Mouse (Mus musculus): ENCODE results near the gene Slc39a9. TPM values are rescaled to one million over a fixed set of nuclear protein-coding genes. Genes with fewer than 3 reads are reported as not detected.
A peak's percentile ranks its signal among the peaks of the same experiment; 100 is the strongest.

Slc39a9 gene
- 22.3 and 24.1 TPM in 2 replicates for polyA plus RNA-seq (2016; fragmentation: Nextera tagmentation; extraction: Ambion mirVana)

DNA sequence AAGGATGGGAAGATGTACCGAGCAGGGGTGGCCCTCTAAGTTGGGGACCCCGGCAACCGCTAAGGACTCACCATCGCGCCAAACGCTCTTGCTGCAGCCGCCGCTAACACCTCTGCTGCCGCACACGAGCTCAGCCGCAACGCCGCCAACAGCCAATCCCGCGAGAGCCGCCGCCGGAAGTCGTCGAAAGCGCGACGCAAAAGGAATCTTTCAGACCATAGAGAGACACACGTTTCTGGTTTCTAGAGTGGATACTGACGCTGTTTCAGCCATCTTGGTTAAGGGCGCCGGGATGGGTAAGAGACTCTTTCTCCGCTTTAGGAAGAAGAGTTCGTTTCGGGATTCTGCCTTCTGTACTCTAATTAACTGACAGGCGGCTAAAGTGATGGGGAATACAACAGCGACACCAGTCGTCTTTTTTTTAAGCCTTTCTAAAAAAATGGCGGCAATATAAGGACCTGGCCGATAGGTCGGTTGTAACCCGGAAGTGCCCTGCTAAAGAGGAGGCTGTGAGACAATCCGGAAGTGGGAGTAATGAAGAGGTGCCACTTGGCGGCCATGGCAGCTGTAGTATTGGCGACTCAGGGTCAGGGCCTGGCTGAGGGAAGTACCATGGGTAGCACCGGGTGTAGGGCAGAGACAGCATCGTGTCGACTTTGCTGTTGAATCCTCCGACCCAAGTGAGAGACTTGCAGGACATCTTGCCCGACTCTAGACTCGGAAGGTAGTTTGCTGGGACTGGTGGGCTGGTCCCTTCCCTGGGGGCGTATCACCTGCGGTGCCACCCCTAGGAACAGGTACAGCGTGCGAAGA, at the start of gene Slc39a9, which contains the start of gene Erh:
Slc39a9 (plus strand) TSS at position 191 of the 813 bp plus-strand sequence.
Erh (minus strand) TSS at position 649 of the 813 bp plus-strand sequence.
- peak within 1 kb of the TSS; percentile 92 for H3K9ac ChIP-seq
- H3K4me1 ChIP-seq (replicated peaks): peaks cover 32% of the 10 kb centered on the region
- H3K27ac ChIP-seq (ENCODE audit: poor library complexity, severe bottlenecking): peak within 1 kb of the TSS; percentile 91
- H3K36me3 ChIP-seq: peaks cover 33% of the 10 kb centered on the region
- no peaks in the 10 kb centered on the region for H3K9me3 ChIP-seq (replicated peaks)
- peak within 1 kb of the TSS; percentile 92 for H3K4me3 ChIP-seq
- ATAC-seq (ENCODE audit: insufficient number of reproducible peaks, low FRiP score): peak; percentile 96
- H3K4me2 ChIP-seq: peak within 1 kb of the TSS; percentile 86
- under 1% methylated on average over 50 of the region's 50 CpGs for WGBS
- H3K27me3 ChIP-seq (replicated peaks): no peaks in the 10 kb centered on the region

- ATAC-seq (ENCODE audit: insufficient number of reproducible peaks, low FRiP score): peak; percentile 51; the same call in 1 of the 2 replicates
- H3K27ac ChIP-seq (ENCODE audit: poor library complexity, severe bottlenecking): no peak overlapping the region
- H3K9ac ChIP-seq: no peak overlapping the region
- H3K4me1 ChIP-seq (replicated peaks): peaks cover 9% of the 10 kb centered on the region
- no peak overlapping the region for H3K4me3 ChIP-seq
- no peaks in the 10 kb centered on the region for H3K36me3 ChIP-seq
- no peaks in the 10 kb centered on the region for H3K27me3 ChIP-seq (replicated peaks)
- WGBS: 42% methylated on average over 4 of the region's 4 CpGs
- no peaks in the 10 kb centered on the region for H3K9me3 ChIP-seq (replicated peaks)
- H3K4me2 ChIP-seq: no peak overlapping the region
Observed at GRCm38 (mm10) chr12:80594141-80594540, 49.5 kb upstream of the Slc39a9 start.

- Histone ChIP-seq H3K4me3 (no peak overlapping the region), H3K36me3 (no peaks in the 10 kb centered on the region), H3K27me3 (replicated peaks) (no peaks in the 10 kb centered on the region), H3K4me2 (no peak overlapping the region), H3K9me3 (replicated peaks) (no peaks in the 10 kb centered on the region), H3K4me1 (replicated peaks) (peaks cover 9% of the 10 kb centered on the region), H3K27ac (ENCODE audit: poor library complexity, severe bottlenecking) (no peak overlapping the region), H3K9ac (no peak overlapping the region)
- ATAC-seq (ENCODE audit: insufficient number of reproducible peaks, low FRiP score): no peak
- WGBS: 81% methylated on average over 4 of the region's 4 CpGs
Observed at GRCm38 (mm10) chr12:80594781-80595180, 48.9 kb upstream of the Slc39a9 start.

DNA sequence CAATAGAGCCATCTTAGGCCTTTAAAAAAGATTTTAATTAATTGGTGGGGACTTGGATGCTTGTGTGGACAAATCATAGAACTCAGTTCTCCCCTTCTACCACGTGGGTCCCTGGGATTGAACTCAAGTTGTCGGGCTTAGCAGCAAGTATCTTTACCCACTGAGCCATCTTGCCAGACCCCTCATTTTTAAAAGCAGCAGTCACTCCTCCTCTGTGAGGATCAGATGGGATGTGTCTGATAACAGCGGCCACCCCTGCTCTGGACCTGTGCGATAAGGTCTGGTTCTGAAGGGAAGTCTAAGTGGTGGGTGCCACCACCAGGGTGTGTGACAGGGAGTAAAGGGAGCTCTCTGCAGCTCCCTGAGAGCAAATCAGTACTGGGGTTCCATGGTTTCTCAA, 48.1 kb upstream of the Slc39a9 start:
- 77% methylated on average over 4 of the region's 4 CpGs for WGBS

DNA sequence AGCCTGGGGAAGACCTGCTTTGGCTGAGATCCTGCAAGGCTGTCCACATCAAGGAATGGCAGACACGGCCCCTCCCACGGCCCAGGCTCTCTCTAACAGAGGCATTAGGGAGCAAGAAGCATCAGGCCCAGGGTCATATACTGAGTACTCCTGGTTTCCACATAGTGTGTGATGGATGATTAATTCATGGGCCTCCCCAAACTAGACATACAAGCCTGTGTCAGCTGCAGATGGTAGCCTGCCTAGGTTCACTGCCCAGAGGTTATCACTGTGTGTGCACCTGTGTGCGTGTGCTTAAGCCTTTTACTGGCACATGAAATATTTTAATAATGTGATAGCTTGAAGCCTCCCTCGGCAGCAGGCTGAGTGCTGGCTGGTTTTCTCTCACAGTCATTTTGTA, 47.7 kb upstream of the Slc39a9 start:
- Histone ChIP-seq H3K36me3 (no peaks in the 10 kb centered on the region), H3K27me3 (replicated peaks) (no peaks in the 10 kb centered on the region), H3K4me2 (no peak overlapping the region), H3K9ac (no peak overlapping the region), H3K27ac (ENCODE audit: poor library complexity, severe bottlenecking) (no peak overlapping the region), H3K4me1 (replicated peaks) (peaks cover 17% of the 10 kb centered on the region), H3K4me3 (no peak overlapping the region), H3K9me3 (replicated peaks) (no peaks in the 10 kb centered on the region)
- 72% methylated on average over 4 of the region's 4 CpGs for WGBS
- ATAC-seq (ENCODE audit: insufficient number of reproducible peaks, low FRiP score): no peak

More for the DNA sequence above, 48.1 kb upstream of the Slc39a9 start:
- H3K4me3 ChIP-seq: no peak overlapping the region
- H3K27me3 ChIP-seq (replicated peaks): no peaks in the 10 kb centered on the region
- H3K27ac ChIP-seq (ENCODE audit: poor library complexity, severe bottlenecking): no peak overlapping the region
- H3K4me1 ChIP-seq (replicated peaks): peaks cover 15% of the 10 kb centered on the region
- no peak overlapping the region for H3K4me2 ChIP-seq
- no peaks in the 10 kb centered on the region for H3K36me3 ChIP-seq
- no peak overlapping the region for H3K9ac ChIP-seq
- no peak for ATAC-seq (ENCODE audit: insufficient number of reproducible peaks, low FRiP score)
- H3K9me3 ChIP-seq (replicated peaks): no peaks in the 10 kb centered on the region

DNA sequence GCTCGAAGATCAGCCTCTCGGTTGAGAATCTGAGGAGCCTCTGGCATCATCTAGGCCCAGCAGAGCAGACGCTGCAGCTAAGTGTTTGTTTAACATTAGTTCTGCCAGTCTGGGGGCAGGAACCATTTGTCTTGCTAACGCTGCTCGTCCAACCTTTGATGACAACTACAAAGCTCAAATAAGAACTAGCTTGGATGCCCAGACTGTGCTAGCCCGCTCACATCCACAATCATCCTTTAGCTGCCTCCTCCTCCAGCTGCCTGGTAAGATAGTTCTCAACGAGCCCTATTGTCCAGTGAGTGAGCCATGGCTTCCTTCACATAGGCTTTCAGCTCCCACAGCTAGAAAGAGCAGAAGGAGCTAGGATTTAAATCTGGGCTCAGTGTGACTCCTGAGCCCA, 45.4 kb upstream of the Slc39a9 start:
- WGBS: 43% methylated on average over 7 of the region's 7 CpGs
- Histone ChIP-seq H3K4me1 (replicated peaks) (peaks cover 20% of the 10 kb centered on the region), H3K9me3 (replicated peaks) (no peaks in the 10 kb centered on the region), H3K27ac (ENCODE audit: poor library complexity, severe bottlenecking) (no peak overlapping the region), H3K27me3 (replicated peaks) (no peaks in the 10 kb centered on the region), H3K4me3 (no peak overlapping the region), H3K9ac (no peak overlapping the region), H3K4me2 (no peak overlapping the region), H3K36me3 (no peaks in the 10 kb centered on the region)
- ATAC-seq (ENCODE audit: insufficient number of reproducible peaks, low FRiP score): no peak

DNA sequence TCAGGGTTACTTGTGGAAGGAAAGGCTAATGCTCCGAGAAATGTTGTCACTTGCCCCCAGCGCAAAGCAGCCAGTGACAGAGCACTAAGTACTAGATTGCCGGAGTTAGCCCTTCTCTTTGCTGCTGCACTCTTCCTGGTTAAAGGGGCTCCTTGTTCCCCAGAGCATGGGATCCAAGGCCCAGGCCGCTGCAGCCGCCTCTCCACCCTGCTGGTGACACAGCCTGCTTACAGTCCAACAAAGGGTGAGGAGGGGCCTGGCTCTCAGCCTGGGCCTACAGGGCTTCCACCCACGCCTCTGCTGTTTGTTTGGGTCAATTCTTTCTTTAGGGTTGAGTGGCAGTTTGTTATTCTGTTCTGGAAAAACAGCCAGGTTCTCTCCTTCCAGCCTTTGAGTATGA, 44.9 kb upstream of the Slc39a9 start:
- no peaks in the 10 kb centered on the region for H3K27me3 ChIP-seq (replicated peaks)
- WGBS: 63% methylated on average over 6 of the region's 6 CpGs
- H3K27ac ChIP-seq (ENCODE audit: poor library complexity, severe bottlenecking): no peak overlapping the region
- H3K4me2 ChIP-seq: no peak overlapping the region
- H3K9me3 ChIP-seq (replicated peaks): no peaks in the 10 kb centered on the region
- no peak overlapping the region for H3K9ac ChIP-seq
- peaks cover 24% of the 10 kb centered on the region for H3K4me1 ChIP-seq (replicated peaks)
- no peak overlapping the region for H3K4me3 ChIP-seq
- no peaks in the 10 kb centered on the region for H3K36me3 ChIP-seq
- no peak for ATAC-seq (ENCODE audit: insufficient number of reproducible peaks, low FRiP score)

- H3K9me3 ChIP-seq (replicated peaks): no peaks in the 10 kb centered on the region
- H3K36me3 ChIP-seq: no peaks in the 10 kb centered on the region
- H3K4me1 ChIP-seq (replicated peaks): peaks cover 27% of the 10 kb centered on the region
- H3K9ac ChIP-seq: no peak overlapping the region
- H3K27ac ChIP-seq (ENCODE audit: poor library complexity, severe bottlenecking): no peak overlapping the region
- no peak overlapping the region for H3K4me3 ChIP-seq
- WGBS: 80% methylated on average over 9 of the region's 9 CpGs
- ATAC-seq (ENCODE audit: insufficient number of reproducible peaks, low FRiP score): no peak
- no peaks in the 10 kb centered on the region for H3K27me3 ChIP-seq (replicated peaks)
- H3K4me2 ChIP-seq: no peak overlapping the region
Observed at GRCm38 (mm10) chr12:80601597-80602269, 42.0 kb upstream of the Slc39a9 start.

DNA sequence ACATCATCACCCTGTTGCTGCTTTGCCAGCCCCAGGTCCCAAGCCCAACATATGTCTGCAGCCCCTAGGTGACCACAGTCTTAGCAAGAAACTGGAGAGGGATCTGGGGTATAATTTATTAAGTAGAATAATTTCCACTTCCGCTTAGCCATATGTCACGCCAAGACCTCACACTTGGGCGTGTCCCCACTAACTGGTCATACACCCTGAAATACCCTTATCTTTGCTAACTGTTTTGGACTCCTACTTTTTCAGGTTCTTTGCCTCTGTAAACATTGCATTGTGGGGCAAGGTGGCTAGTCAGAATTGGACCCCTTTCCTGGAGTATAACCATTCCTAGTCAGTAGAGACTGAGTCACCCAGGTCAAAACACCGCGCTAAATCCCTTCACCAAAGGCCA, 41.3 kb upstream of the Slc39a9 start:
- Histone ChIP-seq H3K27ac (ENCODE audit: poor library complexity, severe bottlenecking) (no peak overlapping the region), H3K27me3 (replicated peaks) (no peaks in the 10 kb centered on the region), H3K4me1 (replicated peaks) (peaks cover 27% of the 10 kb centered on the region), H3K9ac (no peak overlapping the region), H3K36me3 (no peaks in the 10 kb centered on the region), H3K4me2 (no peak overlapping the region), H3K9me3 (replicated peaks) (no peaks in the 10 kb centered on the region), H3K4me3 (no peak overlapping the region)
- no peak for ATAC-seq (ENCODE audit: insufficient number of reproducible peaks, low FRiP score)
- WGBS: 94% methylated on average over 5 of the region's 5 CpGs

DNA sequence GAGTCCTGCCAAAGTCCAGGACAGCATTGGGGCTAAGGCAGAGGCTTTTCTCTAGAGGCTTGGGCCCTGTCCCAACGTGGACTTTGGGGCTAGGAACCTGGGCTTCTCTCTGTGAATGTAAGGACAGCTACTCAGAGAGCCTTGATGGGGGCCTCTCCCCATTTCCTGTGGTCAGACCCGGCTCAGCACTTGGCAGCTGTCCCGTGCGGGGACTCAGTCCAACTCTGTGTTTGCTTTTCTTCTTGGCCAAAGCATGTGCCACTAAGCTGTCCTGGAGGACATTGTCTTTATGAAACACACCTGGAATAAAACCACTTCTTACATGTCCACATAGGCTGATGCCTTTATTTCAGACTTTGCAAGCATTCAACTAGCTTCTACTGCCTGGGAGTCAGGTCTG, 40.1 kb upstream of the Slc39a9 start:
- Histone ChIP-seq H3K4me2 (no peak overlapping the region), H3K27me3 (replicated peaks) (no peaks in the 10 kb centered on the region), H3K4me1 (replicated peaks) (peaks cover 27% of the 10 kb centered on the region), H3K4me3 (no peak overlapping the region), H3K36me3 (no peaks in the 10 kb centered on the region), H3K27ac (ENCODE audit: poor library complexity, severe bottlenecking) (no peak overlapping the region), H3K9me3 (replicated peaks) (no peaks in the 10 kb centered on the region), H3K9ac (no peak overlapping the region)
- 38% methylated on average over 4 of the region's 4 CpGs for WGBS
- peak; percentile 55; the same call in 1 of the 2 replicates for ATAC-seq (ENCODE audit: insufficient number of reproducible peaks, low FRiP score)

DNA sequence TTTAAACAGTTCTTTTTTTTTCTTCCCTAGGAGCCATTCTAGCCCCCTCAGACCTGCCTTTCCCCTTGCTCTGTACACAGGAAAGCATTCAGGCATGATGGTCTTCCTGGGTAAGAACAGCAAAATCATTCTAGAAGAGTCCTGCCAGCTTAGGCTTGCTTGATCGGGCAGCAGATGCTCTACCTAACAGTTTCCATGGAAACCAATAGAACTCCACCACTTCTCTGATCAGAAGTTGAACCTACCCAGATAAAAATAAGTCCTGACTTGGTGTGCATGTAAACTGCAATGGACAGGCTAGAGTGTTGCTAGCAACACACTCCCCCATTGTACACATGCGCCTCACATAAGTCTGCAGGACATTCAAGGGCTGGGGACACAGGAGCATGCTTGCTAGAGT, 39.5 kb upstream of the Slc39a9 start:
- H3K27ac ChIP-seq (ENCODE audit: poor library complexity, severe bottlenecking): no peak overlapping the region

More for the DNA sequence above, 39.5 kb upstream of the Slc39a9 start:
- H3K27me3 ChIP-seq (replicated peaks): no peaks in the 10 kb centered on the region
- no peak overlapping the region for H3K9ac ChIP-seq
- ATAC-seq (ENCODE audit: insufficient number of reproducible peaks, low FRiP score): no peak
- 86% methylated on average over 2 of the region's 2 CpGs for WGBS
- no peaks in the 10 kb centered on the region for H3K36me3 ChIP-seq
- no peak overlapping the region for H3K4me3 ChIP-seq
- peaks cover 27% of the 10 kb centered on the region for H3K4me1 ChIP-seq (replicated peaks)
- H3K9me3 ChIP-seq (replicated peaks): no peaks in the 10 kb centered on the region
- no peak overlapping the region for H3K4me2 ChIP-seq
